In the genomic region with DNA sequence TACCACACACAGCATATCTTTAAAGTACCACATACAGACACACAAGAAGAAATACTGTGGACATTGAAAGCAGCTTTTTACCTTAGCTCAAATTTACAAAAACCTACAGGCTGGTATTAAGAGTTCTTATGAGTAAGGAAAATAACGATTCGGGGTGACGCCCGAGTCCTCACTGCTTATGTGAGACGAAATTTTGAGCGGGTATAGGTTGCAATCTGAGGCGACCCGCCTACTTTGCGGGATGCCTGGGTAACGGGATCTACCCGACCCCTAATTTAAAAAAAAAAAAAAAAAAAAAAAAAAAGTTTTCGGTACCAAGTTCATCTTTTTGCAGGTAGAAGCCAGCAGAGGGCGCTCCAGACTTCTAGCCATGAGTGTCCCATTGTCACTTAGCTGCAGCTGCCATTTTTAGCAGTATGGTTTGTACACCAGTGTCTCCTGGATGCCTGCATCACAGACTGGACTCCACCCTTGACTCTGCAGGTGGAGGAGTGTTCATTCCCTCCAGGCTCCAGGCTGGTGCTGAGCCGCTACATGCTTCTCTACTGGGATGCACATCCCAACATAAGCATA, we compare ENCODE assay signal across 8 mouse cellular contexts. TPM values are rescaled to one million over a fixed set of nuclear protein-coding genes. Genes with fewer than 3 reads are reported as not detected.
DNase-seq lines count a peak whose midpoint lies in the region; ATAC-seq and TF ChIP-seq lines count a peak whose summit lies in the region.

No protein-coding gene starts in this region.

- H3K9ac ChIP-seq in hindbrain, embryonic 16.5 days (ENCODE audit: low read depth, low read length) = no peak overlapping the region
- H3K9ac ChIP-seq in kidney, postnatal 0 days (ENCODE audit: low read depth, low read length) = no peak overlapping the region
- no peak overlapping the region for H3K9ac ChIP-seq in lung, embryonic 15.5 days

- TF ChIP-seq POLR2A in small intestine, adult 2 months (IDR thresholded peaks at IDR 0.05; ENCODE audit: low read depth, low read length) = no peak

- no peaks in the 10 kb centered on the region for H3K27me3 ChIP-seq in hindbrain, embryonic 10.5 days (ENCODE audit: insufficient read depth, poor library complexity, severe bottlenecking)
- H3K27me3 ChIP-seq in hindbrain, embryonic 16.5 days (replicated peaks; ENCODE audit: control insufficient read depth, insufficient read depth, low read length) = no peaks in the 10 kb centered on the region
- H3K27me3 ChIP-seq in kidney, postnatal 0 days (ENCODE audit: insufficient read depth, low read length) = no peaks in the 10 kb centered on the region
- no peaks in the 10 kb centered on the region for H3K27me3 ChIP-seq in lung, embryonic 15.5 days
- H3K27me3 ChIP-seq in small intestine, adult 2 months (ENCODE audit: control insufficient read depth, insufficient read depth, low read length) = no peaks in the 10 kb centered on the region

- H3K4me3 ChIP-seq in hindbrain, embryonic 10.5 days = no peak overlapping the region
- no peak overlapping the region for H3K4me3 ChIP-seq in hindbrain, embryonic 16.5 days (ENCODE audit: low read length)
- no peak overlapping the region for H3K4me3 ChIP-seq in kidney, postnatal 0 days (replicated peaks; ENCODE audit: low read depth, low read length)
- H3K4me3 ChIP-seq in lung, embryonic 15.5 days = no peak overlapping the region
- no peak overlapping the region for H3K4me3 ChIP-seq in small intestine, adult 2 months (ENCODE audit: low read depth, low read length)

- DNase-seq in hindbrain, embryonic 10.5 days (ENCODE audit: low spot score) = peak; percentile 69
- DNase-seq in R1 (ENCODE audit: low read depth, low spot score) = peak; percentile 88
- peak; percentile 66 for DNase-seq in cerebellum, postnatal 10 days
- DNase-seq in heart, adult 8-10 months (ENCODE audit: low spot score) = peak; percentile 75
- DNase-seq in kidney, postnatal 0 days (ENCODE audit: low spot score) = peak; percentile 73

- H3K4me1 ChIP-seq in hindbrain, embryonic 10.5 days (replicated peaks) = no peaks in the 10 kb centered on the region
- H3K4me1 ChIP-seq in hindbrain, embryonic 16.5 days (ENCODE audit: control insufficient read depth, insufficient read depth, low read depth, low read length) = no peaks in the 10 kb centered on the region
- H3K4me1 ChIP-seq in kidney, postnatal 0 days (replicated peaks; ENCODE audit: insufficient read depth, low read length) = no peaks in the 10 kb centered on the region
- H3K4me1 ChIP-seq in lung, embryonic 15.5 days = 0 out of 2 replicates have a peak, but pooled peaks cover 8% of the 10 kb centered on the region
- peaks cover 15% of the 10 kb centered on the region; the same call in 1 of the 2 replicates for H3K4me1 ChIP-seq in small intestine, adult 2 months (ENCODE audit: control insufficient read depth, insufficient read depth, insufficient read length, low read length)

- no peak overlapping the region for H3K27ac ChIP-seq in hindbrain, embryonic 10.5 days
- no peak overlapping the region for H3K27ac ChIP-seq in hindbrain, embryonic 16.5 days (ENCODE audit: low read depth, low read length)
- no peak overlapping the region for H3K27ac ChIP-seq in kidney, postnatal 0 days
- no peak overlapping the region for H3K27ac ChIP-seq in lung, embryonic 15.5 days
- peak overlapping the region; percentile 60 for H3K27ac ChIP-seq in small intestine, adult 2 months (ENCODE audit: insufficient read depth, low read depth, low read length)

- 27% methylated on average over 14 of the region's 14 CpGs for WGBS in hindbrain, embryonic 10.5 days
- WGBS in hindbrain, embryonic 16.5 days = 24% methylated on average over 14 of the region's 14 CpGs
- WGBS in kidney, postnatal 0 days = 21% methylated on average over 14 of the region's 14 CpGs
- WGBS in lung, embryonic 15.5 days = 25% methylated on average over 14 of the region's 14 CpGs
- WGBS in small intestine, adult 2 months = 25% methylated on average over 14 of the region's 14 CpGs

- ATAC-seq in hindbrain, embryonic 16.5 days = no peak
- ATAC-seq in kidney, postnatal 0 days (replicated peaks; ENCODE audit: low FRiP score, low read depth) = no peak
- no peak for ATAC-seq in lung, embryonic 15.5 days (ENCODE audit: borderline replicate concordance, extremely low read depth, low FRiP score, low TSS enrichment)

- peak; percentile 73 for TF ChIP-seq CTCF in kidney, postnatal 0 days (IDR thresholded peaks at IDR 0.05; ENCODE audit: low read depth)
- peak; percentile 74; the same call in 1 of the 2 replicates for TF ChIP-seq CTCF in small intestine, adult 2 months (IDR thresholded peaks at IDR 0.05; ENCODE audit: extremely low read depth, insufficient read length, insufficient replicate concordance, low read depth, low read length)

- H3K4me2 ChIP-seq in hindbrain, embryonic 16.5 days (ENCODE audit: low read length) = no peak overlapping the region
- H3K4me2 ChIP-seq in kidney, postnatal 0 days (ENCODE audit: low read length) = no peak overlapping the region
- peak overlapping the region; percentile 21; the same call in 1 of the 2 replicates for H3K4me2 ChIP-seq in lung, embryonic 15.5 days

- H3K36me3 ChIP-seq in hindbrain, embryonic 10.5 days = no peaks in the 10 kb centered on the region
- H3K36me3 ChIP-seq in hindbrain, embryonic 16.5 days (ENCODE audit: control insufficient read depth, insufficient read depth, low read length) = no peaks in the 10 kb centered on the region
- no peaks in the 10 kb centered on the region for H3K36me3 ChIP-seq in kidney, postnatal 0 days (ENCODE audit: insufficient read depth, low read length)
- no peaks in the 10 kb centered on the region for H3K36me3 ChIP-seq in lung, embryonic 15.5 days
- no peaks in the 10 kb centered on the region for H3K36me3 ChIP-seq in small intestine, adult 2 months (ENCODE audit: control insufficient read depth, insufficient read depth, low read length)

- H3K9me3 ChIP-seq in hindbrain, embryonic 10.5 days = no peaks in the 10 kb centered on the region
- H3K9me3 ChIP-seq in hindbrain, embryonic 16.5 days (ENCODE audit: control insufficient read depth, low read length) = no peaks in the 10 kb centered on the region
- no peaks in the 10 kb centered on the region for H3K9me3 ChIP-seq in kidney, postnatal 0 days (replicated peaks; ENCODE audit: low read length)
- no peaks in the 10 kb centered on the region for H3K9me3 ChIP-seq in lung, embryonic 15.5 days

RNA-seq across cellular contexts. Expression of gene Vdac2, which starts 12.4 kb away (rescaled TPM):
- polyA plus RNA-seq in hindbrain, embryonic 10.5 days (2016; fragmentation: Nextera tagmentation; extraction: Ambion mirVana) = 293 and 296 TPM in 2 replicates
- 300 and 327 TPM in 2 replicates for polyA plus RNA-seq in hindbrain, embryonic 16.5 days (2015; fragmentation: Nextera tagmentation; extraction: Ambion mirVana)
- total RNA-seq in heart, adult 8-10 months (2022) = 100 to 1,000 TPM; 468 to 498 (median 480) TPM
- polyA plus RNA-seq in kidney, postnatal 0 days (2015; fragmentation: Nextera tagmentation; extraction: Ambion mirVana) = 355 and 383 TPM in 2 replicates
- 280 and 281 TPM in 2 replicates for polyA plus RNA-seq in lung, embryonic 15.5 days (2015; fragmentation: Nextera tagmentation; extraction: Ambion mirVana)
- 131 and 371 TPM in 2 replicates for polyA plus RNA-seq in small intestine, adult 2 months (2012; rRNA removed)

RNA-seq across cellular contexts. Expression of gene Comtd1, which starts 36.1 kb away (rescaled TPM):
- 15.7 and 16.8 TPM in 2 replicates for polyA plus RNA-seq in hindbrain, embryonic 10.5 days (2016; fragmentation: Nextera tagmentation; extraction: Ambion mirVana)
- polyA plus RNA-seq in hindbrain, embryonic 16.5 days (2015; fragmentation: Nextera tagmentation; extraction: Ambion mirVana) = 59.2 and 68.9 TPM in 2 replicates
- 10 to 100 TPM in 2 of 4 experiments, 1 to 10 TPM in 2; 8.4 to 12.0 (median 10.3) TPM for total RNA-seq in heart, adult 8-10 months (2022)
- 36.7 and 43.6 TPM in 2 replicates for polyA plus RNA-seq in kidney, postnatal 0 days (2015; fragmentation: Nextera tagmentation; extraction: Ambion mirVana)
- polyA plus RNA-seq in lung, embryonic 15.5 days (2015; fragmentation: Nextera tagmentation; extraction: Ambion mirVana) = 15.0 and 16.9 TPM in 2 replicates
- polyA plus RNA-seq in small intestine, adult 2 months (2012; rRNA removed) = 58.7 and 137 TPM in 2 replicates
